Mouse (Mus musculus) embryonic facial prominence, embryonic 15.5 days (tissue): ENCODE measurements around the gene Mapkapk5. TPM values are rescaled to one million over a fixed set of nuclear protein-coding genes. Genes with fewer than 3 reads are reported as not detected.
"Not testable (repeated sequence)": the region's sequence is repeated elsewhere in the genome, so short reads cannot be mapped to it uniquely, and the experiment has no call there.

Experiments used
- ATAC-seq: fragments of 200-750 bp; cut with Nextera tagmentation; 2 replicates; pipeline ENCODE4 v1.8.0; 2017; ENCODE audit warnings: low read depth, moderate TSS enrichment; ENCODE audit not compliant: insufficient number of reproducible peaks, low FRiP score, low TSS enrichment
- H3K27ac ChIP-seq: fragments of 300-500 bp; sonication (generic); replicated peaks from 2 replicates; pipeline ENCODE4 v1.5.1; 2015; ENCODE audit warnings: mild to moderate bottlenecking, inconsistent platforms
- H3K27me3 ChIP-seq: fragments of 300-500 bp; sonication (generic); 2 replicates; pipeline ENCODE4 v1.6.1; 2015; ENCODE audit warnings: inconsistent platforms
- H3K36me3 ChIP-seq: fragments of 300-500 bp; sonication (generic); 2 replicates; pipeline ENCODE4 v1.6.1; 2015; ENCODE audit warnings: mild to moderate bottlenecking, inconsistent platforms
- H3K4me1 ChIP-seq: fragments of 300-500 bp; sonication (generic); 2 replicates; pipeline ENCODE4 v1.6.1; 2015; ENCODE audit warnings: inconsistent platforms
- H3K4me2 ChIP-seq: fragments of 300-500 bp; sonication (generic); replicated peaks from 2 replicates; pipeline ENCODE4 v1.6.1; 2015; ENCODE audit warnings: mild to moderate bottlenecking, inconsistent platforms
- H3K4me3 ChIP-seq: fragments of 300-500 bp; sonication (generic); replicated peaks from 2 replicates; pipeline ENCODE4 v1.5.1; 2015; ENCODE audit warnings: mild to moderate bottlenecking, inconsistent platforms
- H3K9ac ChIP-seq: fragments of 300-500 bp; sonication (generic); 2 replicates; pipeline ENCODE4 v1.6.1; 2015; ENCODE audit warnings: inconsistent platforms
- H3K9me3 ChIP-seq: fragments of 300-500 bp; sonication (generic); replicated peaks from 2 replicates; pipeline ENCODE4 v1.6.1; 2016; ENCODE audit warnings: inconsistent platforms
- WGBS: fragments of 180-500 bp; shearing (Covaris S2); methylation state at CpG from one replicate; pipeline ENCODE4 v1.1.7; 2015; 5-methylcytosine and 5-hydroxymethylcytosine counted together
- polyA plus RNA-seq: library from polyadenylated mRNA; unstranded; fragments of >200 nt; fragmentation: Nextera tagmentation; extraction: Ambion mirVana; gene quantifications from 2 replicates; pipeline ENCODE4 v1.2.1, GENCODE M21; 2015

The Mapkapk5 gene
- polyA plus RNA-seq, 1 experiment from 2014 or later, result 52.0 TPM

DNA sequence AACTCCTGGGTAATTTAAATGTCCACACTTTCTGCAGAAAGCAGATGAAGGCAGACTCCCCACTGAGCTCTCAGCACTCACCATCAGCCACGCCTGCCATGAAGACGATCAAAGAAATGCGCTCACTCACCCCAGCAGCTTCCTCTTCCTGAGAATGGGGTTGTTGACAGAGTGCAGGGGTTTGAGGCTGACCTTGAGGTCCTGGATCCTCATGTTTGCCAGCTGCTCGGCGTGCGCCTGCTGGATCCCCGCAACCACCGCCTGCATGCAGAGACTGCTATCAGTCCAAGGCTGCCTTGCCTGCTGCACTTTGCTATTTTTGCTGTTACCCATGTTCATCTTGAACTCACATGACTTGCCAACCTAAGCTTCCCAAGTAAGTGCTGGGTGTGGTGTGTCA lies 18.7 kb downstream of the Mapkapk5 start:
- no peak overlapping the region for H3K4me2 ChIP-seq
- H3K9ac ChIP-seq, result no peak overlapping the region
- H3K4me1 ChIP-seq, result no peaks in the 10 kb centered on the region
- H3K27ac ChIP-seq, result no peak overlapping the region
- no peaks in the 10 kb centered on the region for H3K27me3 ChIP-seq
- ATAC-seq, result no peak
- no peaks in the 10 kb centered on the region for H3K9me3 ChIP-seq
- H3K4me3 ChIP-seq, result no peak overlapping the region
- 81% methylated on average over 8 of the region's 8 CpGs for WGBS
- H3K36me3 ChIP-seq, result peaks cover 79% of the 10 kb centered on the region

- no peak for ATAC-seq
- peaks cover 75% of the 10 kb centered on the region for H3K36me3 ChIP-seq
- WGBS, result 88% methylated on average over 7 of the region's 7 CpGs
Measured at GRCm38 (mm10) chr5:121526526-121526925, 19.2 kb downstream of the Mapkapk5 start.

GRCm38 (mm10) chr5:121525774-121526450 lies 19.8 kb downstream of the Mapkapk5 start:
- 85% methylated on average over 14 of the region's 14 CpGs for WGBS
- ATAC-seq, result no peak

More at GRCm38 (mm10) chr5:121526526-121526925, 19.2 kb downstream of the Mapkapk5 start:
- Histone ChIP-seq H3K4me1 (no peaks in the 10 kb centered on the region), H3K9me3 (no peaks in the 10 kb centered on the region), H3K9ac (no peak overlapping the region), H3K4me2 (no peak overlapping the region), H3K27ac (no peak overlapping the region), H3K27me3 (no peaks in the 10 kb centered on the region), H3K4me3 (no peak overlapping the region)

GRCm38 (mm10) chr5:121519758-121520157 lies 25.9 kb downstream of the Mapkapk5 start:
- not testable (repeated sequence) for H3K9me3 ChIP-seq, H3K9ac ChIP-seq, H3K27me3 ChIP-seq, H3K4me2 ChIP-seq, H3K4me1 ChIP-seq, H3K4me3 ChIP-seq, H3K27ac ChIP-seq, ATAC-seq
- 90% methylated on average over 11 of the region's 17 CpGs for WGBS
- peaks cover 42% of the 10 kb centered on the region for H3K36me3 ChIP-seq

More at GRCm38 (mm10) chr5:121525774-121526450, 19.8 kb downstream of the Mapkapk5 start:
- H3K4me3 ChIP-seq, result no peak overlapping the region
- H3K9ac ChIP-seq, result no peak overlapping the region
- H3K9me3 ChIP-seq, result no peaks in the 10 kb centered on the region
- H3K36me3 ChIP-seq, result peaks cover 75% of the 10 kb centered on the region
- H3K4me2 ChIP-seq, result no peak overlapping the region
- H3K27me3 ChIP-seq, result no peaks in the 10 kb centered on the region
- no peaks in the 10 kb centered on the region for H3K4me1 ChIP-seq
- H3K27ac ChIP-seq, result no peak overlapping the region

GRCm38 (mm10) chr5:121518983-121519382 lies 26.7 kb downstream of the Mapkapk5 start:
- Histone ChIP-seq H3K4me3 (no peak overlapping the region), H3K4me1 (no peaks in the 10 kb centered on the region), H3K4me2 (no peak overlapping the region), H3K27me3 (no peaks in the 10 kb centered on the region), H3K9me3 (no peaks in the 10 kb centered on the region), H3K27ac (no peak overlapping the region), H3K9ac (no peak overlapping the region), H3K36me3 (peaks cover 34% of the 10 kb centered on the region)
- no peak for ATAC-seq
- WGBS, result 91% methylated on average over 9 of the region's 9 CpGs

- H3K36me3 ChIP-seq, result no peaks in the 10 kb centered on the region
- H3K27ac ChIP-seq, result no peak overlapping the region
- no peak overlapping the region for H3K4me2 ChIP-seq
- no peaks in the 10 kb centered on the region for H3K4me1 ChIP-seq
- no peak for ATAC-seq
- no peaks in the 10 kb centered on the region for H3K9me3 ChIP-seq
- 73% methylated on average over 7 of the region's 7 CpGs for WGBS
- H3K4me3 ChIP-seq, result no peak overlapping the region
- H3K27me3 ChIP-seq, result no peaks in the 10 kb centered on the region
- H3K9ac ChIP-seq, result no peak overlapping the region
Measured at GRCm38 (mm10) chr5:121510009-121510408, 35.7 kb downstream of the Mapkapk5 start.

DNA sequence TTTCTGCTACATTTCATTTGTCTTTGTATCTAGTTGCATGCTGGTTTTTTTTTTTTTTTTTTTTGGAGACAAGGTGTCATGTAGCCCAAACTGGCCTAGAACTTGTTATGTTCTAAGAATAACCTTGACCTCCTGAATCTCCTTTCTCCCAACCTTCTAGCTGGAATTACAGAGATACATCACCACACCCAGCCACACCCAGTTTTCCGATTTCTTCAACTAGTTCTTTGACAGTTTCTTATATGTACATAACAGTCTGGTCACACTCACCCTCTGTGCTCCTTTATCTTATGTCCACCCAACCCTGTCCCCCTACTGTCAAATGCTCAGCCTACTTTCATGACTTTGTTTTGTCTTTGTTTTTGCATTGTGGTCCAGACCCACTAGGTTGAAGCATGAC lies 38.9 kb downstream of the Mapkapk5 start:
- Histone ChIP-seq H3K4me2 (no peak overlapping the region), H3K36me3 (no peaks in the 10 kb centered on the region), H3K27me3 (no peaks in the 10 kb centered on the region), H3K9ac (no peak overlapping the region), H3K4me1 (no peaks in the 10 kb centered on the region), H3K4me3 (no peak overlapping the region), H3K27ac (no peak overlapping the region), H3K9me3 (no peaks in the 10 kb centered on the region)
- ATAC-seq, result no peak
- WGBS, result 87% methylated on average over 1 of the region's 1 CpGs

GRCm38 (mm10) chr5:121503231-121503630 lies 42.5 kb downstream of the Mapkapk5 start, which contains the start of gene Adam1b:
Gene Adam1b, minus strand, starts transcription at chr5:121503435.
- no peaks in the 10 kb centered on the region for H3K36me3 ChIP-seq
- no peaks in the 10 kb centered on the region for H3K27me3 ChIP-seq
- WGBS, result 68% methylated on average over 3 of the region's 3 CpGs
- H3K9me3 ChIP-seq, result no peaks in the 10 kb centered on the region
- no peak within 1 kb of the TSS for H3K27ac ChIP-seq
- H3K9ac ChIP-seq, result no peak within 1 kb of the TSS
- no peak within 1 kb of the TSS for H3K4me3 ChIP-seq
- H3K4me2 ChIP-seq, result no peak within 1 kb of the TSS
- H3K4me1 ChIP-seq, result no peaks in the 10 kb centered on the region
- ATAC-seq, result no peak

- H3K36me3 ChIP-seq, ATAC-seq, H3K9me3 ChIP-seq, H3K27me3 ChIP-seq, H3K4me3 ChIP-seq, H3K27ac ChIP-seq, H3K4me2 ChIP-seq, H3K4me1 ChIP-seq, H3K9ac ChIP-seq: not testable (repeated sequence)
- 64% methylated on average over 11 of the region's 17 CpGs for WGBS
Measured at GRCm38 (mm10) chr5:121501424-121501996, 44.2 kb downstream of the Mapkapk5 start.

DNA sequence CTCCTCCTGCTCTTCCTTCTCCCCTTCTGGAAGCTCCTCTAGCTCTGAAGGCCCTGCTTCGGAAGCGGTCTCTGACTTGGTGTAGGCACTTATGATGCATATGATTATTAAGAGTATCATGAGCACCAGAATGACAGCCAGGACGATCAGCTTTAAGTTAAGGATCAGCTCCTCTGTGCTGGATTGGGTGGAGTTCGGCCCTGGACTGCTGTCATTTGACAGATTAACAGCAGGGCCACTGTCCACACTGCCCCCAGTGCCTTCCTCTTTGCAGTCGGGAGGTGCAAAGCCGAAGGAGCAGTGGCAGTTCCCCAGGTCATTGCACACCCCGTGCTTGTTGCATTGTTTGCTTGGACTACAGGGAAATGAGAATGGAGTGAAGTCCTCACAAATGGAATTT lies 45.0 kb downstream of the Mapkapk5 start:
- no peak overlapping the region for H3K4me3 ChIP-seq
- no peaks in the 10 kb centered on the region for H3K27me3 ChIP-seq
- no peak for ATAC-seq
- H3K9ac ChIP-seq, result no peak overlapping the region
- no peak overlapping the region for H3K27ac ChIP-seq
- no peaks in the 10 kb centered on the region for H3K4me1 ChIP-seq
- H3K9me3 ChIP-seq, result no peaks in the 10 kb centered on the region
- H3K36me3 ChIP-seq, result no peaks in the 10 kb centered on the region
- H3K4me2 ChIP-seq, result no peak overlapping the region
- WGBS, result 72% methylated on average over 7 of the region's 7 CpGs

DNA sequence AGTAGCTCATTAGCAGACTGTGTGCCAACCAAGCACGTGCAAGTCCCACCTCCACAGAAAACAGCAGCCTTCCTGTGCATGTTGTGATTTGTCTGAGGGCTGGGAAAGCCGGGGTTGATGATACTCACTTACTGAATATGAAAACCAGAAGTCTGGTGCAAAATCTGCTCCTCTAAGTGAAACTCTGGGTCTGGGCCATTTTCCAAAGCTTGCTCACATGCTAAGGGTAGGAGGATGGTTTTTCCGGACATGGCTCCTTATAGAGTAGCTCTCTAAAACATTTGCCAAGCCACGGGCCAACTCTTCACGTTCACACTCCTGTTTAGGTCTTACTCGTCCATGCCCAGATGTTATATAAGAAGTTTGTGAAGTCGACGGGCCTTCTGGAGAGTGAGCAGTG lies 52.4 kb downstream of the Mapkapk5 start:
- ATAC-seq, result no peak
- no peak overlapping the region for H3K4me2 ChIP-seq
- H3K4me1 ChIP-seq, result no peaks in the 10 kb centered on the region
- H3K9me3 ChIP-seq, result no peaks in the 10 kb centered on the region
- H3K9ac ChIP-seq, result no peak overlapping the region
- H3K4me3 ChIP-seq, result no peak overlapping the region
- H3K27me3 ChIP-seq, result no peaks in the 10 kb centered on the region
- WGBS, result 40% methylated on average over 8 of the region's 8 CpGs
- H3K27ac ChIP-seq, result no peak overlapping the region; the same call in 1 of the 2 replicates
- no peaks in the 10 kb centered on the region for H3K36me3 ChIP-seq

GRCm38 (mm10) chr5:121484801-121485200 lies 60.9 kb downstream of the Mapkapk5 start:
- no peak for ATAC-seq
- Histone ChIP-seq H3K4me2 (no peak overlapping the region), H3K4me3 (no peak overlapping the region), H3K9me3 (no peaks in the 10 kb centered on the region), H3K27ac (no peak overlapping the region), H3K9ac (no peak overlapping the region), H3K36me3 (no peaks in the 10 kb centered on the region), H3K27me3 (no peaks in the 10 kb centered on the region), H3K4me1 (no peaks in the 10 kb centered on the region)
- WGBS, result 79% methylated on average over 5 of the region's 5 CpGs
